Mouse (Mus musculus) kidney, embryonic 14.5 days (tissue): ENCODE data around the gene Ank3. TPM values are rescaled to one million over a fixed set of nuclear protein-coding genes. Genes with fewer than 3 reads are reported as not detected.

ENCODE experiments used
- ATAC-seq: fragments of 200-750 bp; cut with Nextera tagmentation; 2 replicates; pipeline ENCODE4 v1.8.0; 2017; ENCODE audit warnings: moderate number of reproducible peaks, mild to moderate bottlenecking, moderate TSS enrichment, moderate library complexity; ENCODE audit not compliant: low FRiP score, low TSS enrichment
- H3K27ac ChIP-seq: fragments of 300-500 bp; sonication (generic); 2 replicates; pipeline ENCODE4 v1.5.1; 2014; ENCODE audit warnings: low read depth, mild to moderate bottlenecking, low read length, moderate library complexity, mixed read lengths
- H3K27me3 ChIP-seq: fragments of 300-500 bp; sonication (generic); 2 replicates; pipeline ENCODE4 v1.6.1; 2014; ENCODE audit warnings: mild to moderate bottlenecking, low read length; ENCODE audit not compliant: control insufficient read depth, insufficient read depth
- H3K36me3 ChIP-seq: fragments of 300-500 bp; sonication (generic); 2 replicates; pipeline ENCODE4 v1.6.1; 2014; ENCODE audit warnings: low read length, mixed read lengths; ENCODE audit not compliant: control insufficient read depth, insufficient read depth
- H3K4me1 ChIP-seq: fragments of 300-500 bp; sonication (generic); 2 replicates; pipeline ENCODE4 v1.6.1; 2014; ENCODE audit warnings: low read length, mixed read lengths; ENCODE audit not compliant: control insufficient read depth, insufficient read depth
- H3K4me2 ChIP-seq: fragments of 300-500 bp; sonication (generic); replicated peaks from 2 replicates; pipeline ENCODE4 v1.6.1; 2014; ENCODE audit warnings: low read depth, mild to moderate bottlenecking, low read length
- H3K4me3 ChIP-seq: fragments of 300-500 bp; sonication (generic); 2 replicates; pipeline ENCODE4 v1.5.1; 2014; ENCODE audit warnings: mild to moderate bottlenecking, low read length
- H3K9ac ChIP-seq: fragments of 300-500 bp; sonication (generic); 2 replicates; pipeline ENCODE4 v1.6.1; 2014; ENCODE audit warnings: low read depth, mild to moderate bottlenecking, low read length, moderate library complexity
- H3K9me3 ChIP-seq: fragments of 300-500 bp; sonication (generic); 2 replicates; pipeline ENCODE4 v1.6.1; 2016; ENCODE audit warnings: low read length; ENCODE audit not compliant: control insufficient read depth
- WGBS: fragments of 180-500 bp; shearing (Covaris S2); extraction: QIAGEN DNeasy Blood & Tissue Kit; methylation state at CpG from one replicate; pipeline ENCODE4 v1.1.7; 2014; 5-methylcytosine and 5-hydroxymethylcytosine counted together
- polyA plus RNA-seq: library from polyadenylated mRNA; unstranded; fragments of >200 nt; fragmentation: Nextera tagmentation; extraction: Ambion mirVana; gene quantifications from 2 replicates; pipeline ENCODE4 v1.2.1, GENCODE M21; 2014

Ank3 gene
- polyA plus RNA-seq, 1 experiment from 2014 or later: 48.9 TPM

- Histone ChIP-seq H3K4me1 (no peaks in the 10 kb centered on the region), H3K4me2 (no peak overlapping the region), H3K27ac (no peak overlapping the region), H3K4me3 (no peak overlapping the region), H3K36me3 (no peaks in the 10 kb centered on the region), H3K9ac (no peak overlapping the region), H3K27me3 (no peaks in the 10 kb centered on the region), H3K9me3 (no peaks in the 10 kb centered on the region)
- no peak for ATAC-seq
- 67% methylated on average over 6 of the region's 6 CpGs for WGBS
These were observed 668.9 kb downstream of the Ank3 start for GRCm38 (mm10) chr10:70067169-70068115.

GRCm38 (mm10) chr10:70069321-70069720, 670.7 kb downstream of the Ank3 start:
- Histone ChIP-seq H3K4me2 (no peak overlapping the region), H3K27me3 (no peaks in the 10 kb centered on the region), H3K9ac (no peak overlapping the region), H3K27ac (no peak overlapping the region), H3K4me1 (no peaks in the 10 kb centered on the region), H3K36me3 (no peaks in the 10 kb centered on the region), H3K9me3 (no peaks in the 10 kb centered on the region), H3K4me3 (no peak overlapping the region)
- ATAC-seq: no peak
- WGBS: 48% methylated on average over 6 of the region's 6 CpGs

- Histone ChIP-seq H3K4me1 (no peaks in the 10 kb centered on the region), H3K9ac (no peak overlapping the region), H3K4me2 (no peak overlapping the region), H3K4me3 (no peak overlapping the region), H3K27ac (no peak overlapping the region), H3K36me3 (no peaks in the 10 kb centered on the region), H3K9me3 (no peaks in the 10 kb centered on the region), H3K27me3 (no peaks in the 10 kb centered on the region)
- WGBS: 82% methylated on average over 4 of the region's 4 CpGs
- ATAC-seq: no peak
These were observed 672.8 kb downstream of the Ank3 start for GRCm38 (mm10) chr10:70071334-70071733.

Other genes starting within 250 kb of the Ank3 start
- gene Rhobtb1, start 247.3 kb upstream of the Ank3 start, polyA plus RNA-seq: 20.3 and 26.6 TPM in 2 replicates
- gene A930033H14Rik, start 185.7 kb upstream of the Ank3 start, polyA plus RNA-seq: 1.5 and 2.6 TPM in 2 replicates
- 547 and 584 TPM in 2 replicates for gene Cdk1, start 45.8 kb upstream of the Ank3 start, polyA plus RNA-seq